Mouse (Mus musculus) kidney, postnatal 0 days (tissue): Measurements from ENCODE around the gene B3gntl1. TPM values are rescaled to one million over a fixed set of nuclear protein-coding genes. Genes with fewer than 3 reads are reported as not detected.

ENCODE experiments used
- ATAC-seq: fragments of 200-750 bp; cut with Nextera tagmentation; replicated peaks from 2 replicates; pipeline ENCODE4 v1.8.0; 2017; ENCODE audit warnings: low read depth, moderate number of reproducible peaks, moderate TSS enrichment, moderate library complexity; ENCODE audit not compliant: low FRiP score
- DNase-seq: peaks from one replicate; pipeline ENCODE4 v3.0.0-alpha.2; 2016; ENCODE audit warnings: low spot score
- H3K27ac ChIP-seq: fragments of 300-500 bp; sonication (generic); 2 replicates; pipeline ENCODE4 v1.5.1; 2014; ENCODE audit warnings: mild to moderate bottlenecking
- H3K27me3 ChIP-seq: fragments of 300-500 bp; sonication (generic); 2 replicates; pipeline ENCODE4 v1.6.1; 2014; ENCODE audit warnings: low read length, mixed read lengths; ENCODE audit not compliant: insufficient read depth
- H3K36me3 ChIP-seq: fragments of 300-500 bp; sonication (generic); 2 replicates; pipeline ENCODE4 v1.6.1; 2014; ENCODE audit warnings: low read length, mixed read lengths; ENCODE audit not compliant: insufficient read depth
- H3K4me1 ChIP-seq: fragments of 300-500 bp; sonication (generic); replicated peaks from 2 replicates; pipeline ENCODE4 v1.6.1; 2014; ENCODE audit warnings: antibody characterized with exemption, low read length, mixed read lengths; ENCODE audit not compliant: insufficient read depth
- H3K4me2 ChIP-seq: fragments of 300-500 bp; sonication (generic); 2 replicates; pipeline ENCODE4 v1.6.1; 2014; ENCODE audit warnings: mild to moderate bottlenecking, low read length, moderate library complexity, mixed read lengths
- H3K4me3 ChIP-seq: fragments of 300-500 bp; sonication (generic); replicated peaks from 2 replicates; pipeline ENCODE4 v1.5.1; 2014; ENCODE audit warnings: low read depth, low read length
- H3K9ac ChIP-seq: fragments of 300-500 bp; sonication (generic); 2 replicates; pipeline ENCODE4 v1.6.1; 2014; ENCODE audit warnings: low read depth, low read length
- H3K9me3 ChIP-seq: fragments of 300-500 bp; sonication (generic); replicated peaks from 2 replicates; pipeline ENCODE4 v1.6.1; 2016; ENCODE audit warnings: low read length, inconsistent platforms, mixed read lengths
- CTCF ChIP-seq: IDR thresholded peaks from 2 replicates; pipeline ENCODE4 v1.5.1; 2016; ENCODE audit warnings: antibody characterized with exemption, low read depth, mild to moderate bottlenecking, moderate library complexity
- WGBS: fragments of 180-500 bp; shearing (Covaris S2); extraction: QIAGEN DNeasy Blood & Tissue Kit; methylation state at CpG from one replicate; pipeline ENCODE4 v1.1.7; 2014; 5-methylcytosine and 5-hydroxymethylcytosine counted together
- polyA plus RNA-seq: library from polyadenylated mRNA; unstranded; fragments of >200 nt; fragmentation: Nextera tagmentation; extraction: Ambion mirVana; gene quantifications from 2 replicates; pipeline ENCODE4 v1.2.1, GENCODE M21; 2015

B3gntl1 gene
- polyA plus RNA-seq, 1 experiment from 2014 or later = 5.3 TPM

DNA sequence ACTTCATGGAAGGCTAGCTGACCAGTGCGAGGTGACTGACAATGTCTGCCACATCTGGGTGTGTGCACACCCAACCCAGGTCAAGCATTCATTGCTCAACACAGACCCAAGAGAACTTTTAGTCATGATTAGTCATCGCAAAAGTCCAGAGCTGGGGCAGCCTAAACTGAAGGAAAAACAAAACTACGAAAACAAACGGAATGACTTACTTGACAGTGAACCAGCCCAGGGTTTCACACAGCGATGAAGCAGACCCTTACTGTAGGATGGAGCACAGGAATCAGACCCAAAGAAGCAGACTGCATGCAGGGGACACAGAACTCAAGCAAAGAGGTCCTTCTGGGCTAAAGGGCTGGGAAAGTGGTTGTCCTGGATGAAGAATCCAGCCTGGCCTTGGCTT lies 21.0 kb downstream of the B3gntl1 start:
- Histone ChIP-seq H3K36me3 (peaks cover 7% of the 10 kb centered on the region), H3K9me3 (no peaks in the 10 kb centered on the region), H3K27ac (no peak overlapping the region), H3K4me1 (no peaks in the 10 kb centered on the region), H3K4me3 (no peak overlapping the region), H3K27me3 (no peaks in the 10 kb centered on the region), H3K4me2 (no peak overlapping the region), H3K9ac (no peak overlapping the region)
- 83% methylated on average over 5 of the region's 5 CpGs for WGBS
- no peak for TF ChIP-seq CTCF
- DNase-seq (no peak), ATAC-seq (no peak)

DNA sequence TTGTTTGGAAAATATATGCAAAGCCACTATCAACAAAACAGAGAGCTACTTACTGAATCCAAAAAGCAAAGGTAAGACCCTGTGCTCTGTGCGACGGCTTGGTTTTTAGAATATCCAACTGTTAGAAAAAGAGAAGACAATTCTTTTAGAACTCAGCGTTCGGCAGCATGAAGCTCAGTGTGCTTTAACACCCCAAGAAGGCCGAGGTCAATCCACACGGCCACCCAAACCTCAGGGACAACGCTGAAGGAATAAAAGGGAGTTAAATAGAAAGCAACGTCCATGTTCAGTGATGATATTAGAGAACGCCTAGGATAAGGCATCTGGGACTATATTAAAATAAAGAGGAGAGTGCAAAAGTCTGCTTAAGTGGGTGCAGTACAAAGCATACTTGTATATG lies 21.4 kb downstream of the B3gntl1 start:
- Histone ChIP-seq H3K9me3 (no peaks in the 10 kb centered on the region), H3K27ac (no peak overlapping the region), H3K4me2 (no peak overlapping the region), H3K4me1 (no peaks in the 10 kb centered on the region), H3K9ac (no peak overlapping the region), H3K4me3 (no peak overlapping the region), H3K36me3 (peaks cover 7% of the 10 kb centered on the region), H3K27me3 (no peaks in the 10 kb centered on the region)
- ATAC-seq = no peak
- DNase-seq = no peak
- WGBS = 92% methylated on average over 9 of the region's 9 CpGs
- no peak for TF ChIP-seq CTCF

- H3K4me1 ChIP-seq = no peaks in the 10 kb centered on the region
- no peak for TF ChIP-seq CTCF
- ATAC-seq (no peak), DNase-seq (no peak)
- H3K9ac ChIP-seq = no peak overlapping the region
- no peak overlapping the region for H3K27ac ChIP-seq
- no peak overlapping the region for H3K4me3 ChIP-seq
- H3K36me3 ChIP-seq = peaks cover 7% of the 10 kb centered on the region
- no peak overlapping the region for H3K4me2 ChIP-seq
- no peaks in the 10 kb centered on the region for H3K27me3 ChIP-seq
- 89% methylated on average over 11 of the region's 11 CpGs for WGBS
- no peaks in the 10 kb centered on the region for H3K9me3 ChIP-seq
These were observed 22.3 kb downstream of the B3gntl1 start for GRCm38 (mm10) chr11:121650668-121651067.

GRCm38 (mm10) chr11:121649900-121650299 lies 23.1 kb downstream of the B3gntl1 start:
- no peaks in the 10 kb centered on the region for H3K27me3 ChIP-seq
- peak; percentile 64 for DNase-seq
- H3K4me3 ChIP-seq = no peak overlapping the region
- H3K9me3 ChIP-seq = no peaks in the 10 kb centered on the region
- WGBS = 61% methylated on average over 10 of the region's 10 CpGs
- TF ChIP-seq CTCF = peak; percentile 55
- ATAC-seq = no peak
- peaks cover 7% of the 10 kb centered on the region for H3K36me3 ChIP-seq
- no peak overlapping the region for H3K27ac ChIP-seq
- H3K9ac ChIP-seq = no peak overlapping the region
- H3K4me2 ChIP-seq = no peak overlapping the region
- no peaks in the 10 kb centered on the region for H3K4me1 ChIP-seq

- H3K27ac ChIP-seq = no peak overlapping the region
- H3K4me3 ChIP-seq = no peak overlapping the region
- 85% methylated on average over 5 of the region's 5 CpGs for WGBS
- no peak for ATAC-seq
- H3K4me1 ChIP-seq = no peaks in the 10 kb centered on the region
- no peak overlapping the region for H3K9ac ChIP-seq
- TF ChIP-seq CTCF = no peak
- H3K36me3 ChIP-seq = peaks cover 10% of the 10 kb centered on the region
- H3K9me3 ChIP-seq = no peaks in the 10 kb centered on the region
- DNase-seq = no peak
- H3K4me2 ChIP-seq = no peak overlapping the region
- no peaks in the 10 kb centered on the region for H3K27me3 ChIP-seq
These were observed 24.8 kb downstream of the B3gntl1 start for GRCm38 (mm10) chr11:121648166-121648565.

GRCm38 (mm10) chr11:121647321-121647720 lies 25.6 kb downstream of the B3gntl1 start:
- TF ChIP-seq CTCF = no peak
- no peak overlapping the region for H3K27ac ChIP-seq
- no peak overlapping the region for H3K4me3 ChIP-seq
- ATAC-seq (no peak), DNase-seq (no peak)
- H3K27me3 ChIP-seq = no peaks in the 10 kb centered on the region
- H3K9ac ChIP-seq = no peak overlapping the region
- peaks cover 10% of the 10 kb centered on the region for H3K36me3 ChIP-seq
- H3K4me2 ChIP-seq = no peak overlapping the region
- H3K4me1 ChIP-seq = no peaks in the 10 kb centered on the region
- 83% methylated on average over 9 of the region's 9 CpGs for WGBS
- no peaks in the 10 kb centered on the region for H3K9me3 ChIP-seq

DNA sequence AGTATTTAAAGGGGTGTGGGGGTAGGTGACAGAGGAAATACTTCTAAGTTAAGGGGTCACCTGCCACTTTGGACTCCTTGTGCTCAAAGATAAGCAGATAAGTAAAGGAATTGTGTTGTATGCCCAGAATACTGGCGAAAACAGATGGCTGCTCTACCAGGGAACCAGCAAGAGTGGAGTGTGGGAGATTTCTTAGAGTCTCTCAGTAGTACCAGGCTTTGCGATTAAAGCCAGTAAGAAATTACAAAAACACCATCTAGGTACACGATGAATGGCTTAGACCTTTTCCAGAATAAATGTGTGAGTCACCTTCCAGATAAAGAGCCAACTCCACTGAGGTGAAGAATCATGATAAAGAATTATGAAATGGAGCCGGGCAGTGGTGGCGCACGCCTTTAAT lies 27.6 kb downstream of the B3gntl1 start:
- WGBS = 92% methylated on average over 6 of the region's 6 CpGs
- TF ChIP-seq CTCF = no peak
- H3K4me1 ChIP-seq = no peaks in the 10 kb centered on the region
- no peak overlapping the region for H3K9ac ChIP-seq
- no peak overlapping the region for H3K4me2 ChIP-seq
- no peak for DNase-seq
- no peak for ATAC-seq
- peaks cover 11% of the 10 kb centered on the region for H3K36me3 ChIP-seq
- H3K27me3 ChIP-seq = no peaks in the 10 kb centered on the region
- no peak overlapping the region for H3K4me3 ChIP-seq
- no peaks in the 10 kb centered on the region for H3K9me3 ChIP-seq
- no peak overlapping the region for H3K27ac ChIP-seq
